ENCODE assay signal across 22 mouse cellular contexts in the genomic region with DNA sequence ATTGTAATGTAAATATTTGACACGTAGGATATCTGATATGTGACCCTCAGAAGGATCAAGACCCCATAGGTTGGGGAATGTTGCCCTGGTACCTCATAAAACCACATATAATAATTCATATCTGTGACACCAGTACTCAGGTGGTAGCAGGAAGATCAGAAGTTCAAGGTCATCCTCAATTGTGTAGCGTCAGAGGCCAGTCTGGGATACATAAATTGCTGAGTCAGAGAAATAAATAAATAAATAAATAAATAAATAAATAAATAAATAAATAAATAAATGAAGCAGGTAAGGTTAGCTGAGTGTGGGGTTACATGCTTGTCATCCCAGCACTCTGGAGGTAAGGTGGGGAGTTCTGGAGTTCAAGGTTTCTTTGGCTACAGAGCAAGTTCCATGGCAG. TPM values are rescaled to one million over a fixed set of nuclear protein-coding genes. Genes with fewer than 3 reads are reported as not detected.
"Had no signal": no experiment of that assay in that cellular context is flagged by ENCODE, and none has a peak within 500 bp of the region (broad histone marks: within the 10 kb centered on the region; RNA-seq: fewer than 3 reads in every experiment).

No protein-coding gene starts in this region.

- H3K27me3 ChIP-seq: neural tube, embryonic 13.5 days; neural tube, embryonic 15.5 days; stomach, embryonic 15.5 days had no signal

- DNase-seq: retina, postnatal 1 day; right cerebral cortex, adult 18-20 months; right cerebral cortex, postnatal 14 days; right cerebral cortex, postnatal 25 days; right cerebral cortex, postnatal 4 days; spleen, adult 18-20 months; thymus, adult 18-20 months; thymus, adult 2 months; thymus, postnatal 14 days; thymus, postnatal 25 days; thymus, postnatal 36 days; thymus, postnatal 4 days had no signal

- H3K9ac ChIP-seq: neural tube, embryonic 13.5 days; neural tube, embryonic 15.5 days; stomach, embryonic 15.5 days had no signal

- H3K4me2 ChIP-seq: neural tube, embryonic 13.5 days; neural tube, embryonic 15.5 days; stomach, embryonic 15.5 days had no signal

- H3K27ac ChIP-seq: neural tube, embryonic 13.5 days; neural tube, embryonic 15.5 days; stomach, embryonic 15.5 days; stomach, postnatal 0 days had no signal

- H3K4me3 ChIP-seq: neural tube, embryonic 13.5 days; neural tube, embryonic 15.5 days; stomach, embryonic 15.5 days had no signal

- H3K36me3 ChIP-seq: neural tube, embryonic 13.5 days; neural tube, embryonic 15.5 days; stomach, embryonic 15.5 days had no signal

- H3K4me1 ChIP-seq: stomach, embryonic 15.5 days had no signal

- H3K9me3 ChIP-seq: neural tube, embryonic 13.5 days; neural tube, embryonic 15.5 days; stomach, embryonic 15.5 days had no signal

RNA-seq across cellular contexts. Expression of a gene that starts 22.1 kb away (rescaled TPM):
- total RNA-seq: neutrophil, adult 5-6 weeks had no signal
- polyA plus RNA-seq: small intestine, adult 2 months; spleen, adult 2 months; stomach, embryonic 15.5 days; stomach, embryonic 16.5 days; stomach, postnatal 0 days; testis, adult 2 months; thymus, adult 2 months; thymus, postnatal 0 days had no signal

RNA-seq across cellular contexts. Expression of a gene that starts 37.3 kb away (rescaled TPM):
- total RNA-seq: neutrophil, adult 5-6 weeks had no signal
